Mouse (Mus musculus) hindbrain, embryonic 12.5 days (tissue): ENCODE results near the gene Icosl. TPM values are rescaled to one million over a fixed set of nuclear protein-coding genes. Genes with fewer than 3 reads are reported as not detected.

Experiments
- ATAC-seq: fragments of 200-750 bp; cut with Nextera tagmentation; 2 replicates; pipeline ENCODE4 v1.8.0; 2017; ENCODE audit warnings: moderate TSS enrichment; ENCODE audit not compliant: low FRiP score
- H3K27ac ChIP-seq: fragments of 300-500 bp; sonication (generic); 2 replicates; pipeline ENCODE4 v1.5.1; 2016; ENCODE audit warnings: mild to moderate bottlenecking
- H3K27me3 ChIP-seq: fragments of 300-500 bp; sonication (generic); 2 replicates; pipeline ENCODE4 v1.6.1; 2016; ENCODE audit warnings: mild to moderate bottlenecking
- H3K36me3 ChIP-seq: fragments of 300-500 bp; sonication (generic); 2 replicates; pipeline ENCODE4 v1.6.1; 2016; ENCODE audit warnings: mild to moderate bottlenecking
- H3K4me1 ChIP-seq: fragments of 300-500 bp; sonication (generic); 2 replicates; pipeline ENCODE4 v1.6.1; 2016
- H3K4me2 ChIP-seq: fragments of 300-500 bp; sonication (generic); replicated peaks from 2 replicates; pipeline ENCODE4 v1.6.1; 2016; ENCODE audit warnings: mild to moderate bottlenecking
- H3K4me3 ChIP-seq: fragments of 300-500 bp; sonication (generic); 2 replicates; pipeline ENCODE4 v1.5.1; 2016; ENCODE audit warnings: mild to moderate bottlenecking
- H3K9ac ChIP-seq: fragments of 300-500 bp; sonication (generic); 2 replicates; pipeline ENCODE4 v1.6.1; 2016; ENCODE audit warnings: mild to moderate bottlenecking, moderate library complexity
- H3K9me3 ChIP-seq: fragments of 300-500 bp; sonication (generic); replicated peaks from 2 replicates; pipeline ENCODE4 v1.6.1; 2016; ENCODE audit warnings: mild to moderate bottlenecking
- WGBS: fragments of 180-500 bp; shearing (Covaris S2); methylation state at CpG from one replicate; pipeline ENCODE4 v1.1.7; 2016; 5-methylcytosine and 5-hydroxymethylcytosine counted together
- polyA plus RNA-seq: library from polyadenylated mRNA; unstranded; fragments of >200 nt; fragmentation: Nextera tagmentation; extraction: Ambion mirVana; gene quantifications from 2 replicates; pipeline ENCODE4 v1.2.1, GENCODE M21; 2016

Gene Icosl
- polyA plus RNA-seq, 1 experiment from 2014 or later, result 1.2 TPM

DNA sequence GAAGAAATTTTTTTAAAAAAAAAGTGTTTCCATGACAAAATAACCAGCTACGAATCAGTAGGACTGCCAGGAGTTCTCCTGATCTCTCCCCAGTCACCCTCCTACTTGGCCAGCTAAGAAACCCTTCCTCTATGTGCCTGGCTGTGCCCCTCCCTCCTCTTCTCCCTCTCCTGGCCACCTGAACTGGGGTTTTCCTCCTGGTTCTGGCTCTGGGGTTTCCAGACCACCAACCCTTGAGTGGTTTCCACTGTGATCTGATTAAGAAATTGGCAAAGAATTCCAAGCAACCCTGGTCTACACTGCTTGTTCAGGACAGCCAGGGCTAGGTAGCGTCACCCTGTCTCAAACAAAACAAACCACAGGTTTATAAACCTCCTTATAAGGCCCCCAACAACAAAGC lies 59.5 kb downstream of the Icosl start:
- Histone ChIP-seq H3K4me2 (no peak overlapping the region), H3K27ac (no peak overlapping the region), H3K27me3 (no peaks in the 10 kb centered on the region), H3K9ac (no peak overlapping the region), H3K4me1 (no peaks in the 10 kb centered on the region), H3K36me3 (no peaks in the 10 kb centered on the region), H3K4me3 (no peak overlapping the region), H3K9me3 (no peaks in the 10 kb centered on the region)
- WGBS, result 88% methylated on average over 2 of the region's 2 CpGs
- no peak for ATAC-seq

DNA sequence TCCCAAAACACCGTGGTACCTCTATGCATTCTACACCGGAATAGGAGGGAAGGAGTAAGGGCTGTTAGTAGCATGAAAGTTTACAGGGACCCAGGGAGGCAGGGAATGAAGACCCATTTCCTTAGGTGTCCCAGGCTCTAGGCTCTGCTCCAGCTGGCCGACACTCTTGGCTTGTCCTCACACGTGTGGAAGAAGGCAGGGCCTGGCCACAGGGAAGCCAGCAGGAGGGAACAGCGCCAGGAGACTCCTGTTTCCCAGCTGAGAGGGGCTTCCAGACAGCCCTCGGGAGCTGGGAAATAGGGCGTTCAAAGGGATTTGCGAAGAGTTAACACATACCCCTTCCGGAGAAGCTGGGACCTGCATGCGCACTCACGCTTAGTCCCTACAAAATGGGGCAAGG lies 60.3 kb downstream of the Icosl start:
- Histone ChIP-seq H3K9me3 (no peaks in the 10 kb centered on the region), H3K27me3 (no peaks in the 10 kb centered on the region), H3K27ac (no peak overlapping the region), H3K4me2 (no peak overlapping the region), H3K36me3 (no peaks in the 10 kb centered on the region), H3K4me3 (no peak overlapping the region), H3K9ac (no peak overlapping the region), H3K4me1 (no peaks in the 10 kb centered on the region)
- ATAC-seq, result no peak
- 51% methylated on average over 11 of the region's 11 CpGs for WGBS

DNA sequence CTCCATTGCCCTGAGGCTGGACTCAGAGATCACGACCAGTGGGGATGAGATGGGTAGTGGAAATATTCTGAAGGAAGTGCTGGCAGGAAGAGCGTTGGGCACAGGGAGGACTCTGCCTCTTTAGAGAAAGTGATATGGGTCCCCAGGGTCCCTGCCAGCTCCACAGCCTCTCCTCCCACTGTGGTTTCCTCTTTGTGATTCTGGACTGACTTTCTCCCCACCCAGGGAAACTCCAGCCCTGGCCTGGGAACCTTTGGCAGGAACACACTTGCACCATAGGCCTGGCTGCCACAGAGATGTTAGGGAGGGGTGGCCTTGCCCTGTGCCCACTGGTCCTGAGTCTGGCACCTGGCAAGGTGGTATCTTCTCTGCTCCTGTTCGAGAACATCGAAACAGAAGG lies 60.9 kb downstream of the Icosl start:
- 74% methylated on average over 4 of the region's 4 CpGs for WGBS
- no peak for ATAC-seq

More for the DNA sequence above, 60.9 kb downstream of the Icosl start:
- peaks cover 3% of the 10 kb centered on the region for H3K4me1 ChIP-seq
- H3K9me3 ChIP-seq, result no peaks in the 10 kb centered on the region
- no peak overlapping the region for H3K27ac ChIP-seq
- no peak overlapping the region for H3K4me3 ChIP-seq
- H3K9ac ChIP-seq, result no peak overlapping the region
- H3K36me3 ChIP-seq, result no peaks in the 10 kb centered on the region
- H3K27me3 ChIP-seq, result no peaks in the 10 kb centered on the region
- no peak overlapping the region for H3K4me2 ChIP-seq

Other genes starting within 250 kb of the Icosl start
- gene Krtap10-4, start 242.2 kb upstream of the Icosl start, polyA plus RNA-seq, result not detected in 2 replicates
- not detected in 2 replicates for gene Krtap10-10, start 233.4 kb upstream of the Icosl start, polyA plus RNA-seq
- not detected in 2 replicates for gene Gm36176, start 222.5 kb upstream of the Icosl start, polyA plus RNA-seq
- gene Gm10318, start 216.4 kb upstream of the Icosl start, polyA plus RNA-seq, result not detected in 2 replicates
- gene Gm3285, start 207.3 kb upstream of the Icosl start, polyA plus RNA-seq, result not detected in 2 replicates
- gene Lrrc3, start 166.8 kb upstream of the Icosl start, polyA plus RNA-seq, result 6.8 and 7.4 TPM in 2 replicates
- gene Trpm2, start 98.7 kb upstream of the Icosl start, polyA plus RNA-seq, result 1.3 and 1.4 TPM in 2 replicates
- 33.8 and 34.8 TPM in 2 replicates for gene 1810043G02Rik, start 90.8 kb upstream of the Icosl start, polyA plus RNA-seq
- gene Pfkl, start 59.2 kb upstream of the Icosl start, polyA plus RNA-seq, result 118 and 132 TPM in 2 replicates
- 0.48 TPM in 1 of 2 replicates, not detected in the other for gene Dnmt3l, start 27.4 kb upstream of the Icosl start, polyA plus RNA-seq
- 0.20 and 0.23 TPM in 2 replicates for gene Aire, start 25.7 kb upstream of the Icosl start, polyA plus RNA-seq
- gene D10Jhu81e, start 100.5 kb downstream of the Icosl start, polyA plus RNA-seq, result 20.1 and 24.4 TPM in 2 replicates
- 20.9 and 21.2 TPM in 2 replicates for gene Pwp2, start 115.8 kb downstream of the Icosl start, polyA plus RNA-seq
- gene Trappc10, start 175.3 kb downstream of the Icosl start, polyA plus RNA-seq, result 23.4 and 26.0 TPM in 2 replicates